Mouse (Mus musculus): ENCODE measurements around the gene Kndc1.

DNA sequence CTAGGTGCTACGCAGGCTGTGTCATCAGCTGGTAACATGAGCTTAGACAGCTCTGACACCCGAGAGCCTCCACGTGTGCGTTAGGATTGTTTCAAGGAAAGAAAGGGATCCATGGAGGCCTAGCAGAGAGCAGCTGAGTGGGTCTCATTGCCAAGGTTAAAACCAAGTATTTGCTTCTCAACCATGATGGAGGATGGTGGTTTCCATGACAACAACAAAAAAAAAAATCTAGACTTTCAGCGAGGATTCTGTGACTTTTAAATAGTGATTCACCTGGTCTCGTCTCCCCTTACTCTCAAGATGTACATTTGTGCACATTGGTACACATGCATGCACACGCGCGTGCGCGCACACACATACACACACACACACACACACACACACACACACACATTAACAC lies 39.2 kb upstream of the Kndc1 start:
- TF ChIP-seq CTCF (IDR thresholded peaks at IDR 0.05; ENCODE audit: low read depth) (no peak), EP300 (IDR thresholded peaks at IDR 0.05; ENCODE audit: low read depth) (no peak)

Measured in liver, postnatal 0 days (tissue).